Mouse (Mus musculus) myocyte (in vitro differentiated cells): Measurements from ENCODE around the gene Prdm11.

Experiments used
- E2F4 ChIP-seq: IDR thresholded peaks from one replicate; pipeline ENCODE4 v1.6.1; 2011; ENCODE audit warnings: mild to moderate bottlenecking, control low read depth, moderate library complexity; ENCODE audit not compliant: insufficient read depth
- MYOG ChIP-seq, 3 experiments: IDR thresholded peaks; one replicate each; pipeline ENCODE4 v1.6.1; 2011; ENCODE audit warnings: control low read depth in 2 of 3, low read depth in 2 of 3, mild to moderate bottlenecking in 2 of 3; ENCODE audit not compliant: insufficient read length in 2 of 3, control insufficient read depth in 1 of 3, insufficient read depth in 1 of 3
- POLR2A ChIP-seq: IDR thresholded peaks from one replicate; pipeline ENCODE4 v1.6.1; 2011; ENCODE audit warnings: low read depth, mild to moderate bottlenecking, control low read depth, moderate library complexity; ENCODE audit not compliant: insufficient read length

DNA sequence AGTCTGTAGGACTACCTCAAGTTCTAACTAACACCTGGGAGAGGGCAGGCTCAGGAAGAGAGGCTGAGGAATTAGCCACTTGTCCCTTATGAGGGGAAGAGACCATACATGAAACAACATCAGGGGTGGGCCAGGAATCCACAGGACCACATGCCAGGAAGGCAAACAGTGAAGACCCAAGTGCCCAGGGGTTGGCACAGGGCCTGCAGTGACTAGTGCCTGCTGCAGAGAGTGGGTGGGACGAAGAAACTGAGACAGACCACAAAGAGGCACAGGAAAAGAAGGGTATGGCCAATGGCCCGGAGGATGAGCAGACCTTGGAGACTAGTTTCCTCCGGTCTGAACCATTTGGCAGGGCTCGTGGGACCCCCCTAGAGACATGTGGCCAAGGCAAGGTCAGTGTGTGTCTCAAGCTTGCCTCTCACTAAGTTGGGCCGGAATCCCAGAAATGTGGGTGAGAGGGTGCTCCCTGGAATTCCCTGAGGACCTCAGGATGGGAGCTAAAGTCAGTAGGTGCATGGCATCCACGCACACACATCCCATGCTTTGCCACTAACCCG lies 1.6 kb upstream of the Prdm11 start:
- TF ChIP-seq POLR2A = no peak
- TF ChIP-seq MYOG (IDR thresholded peaks at IDR 0.05; ENCODE audit: control insufficient read depth in 1 of 3, insufficient read depth in 1 of 3, insufficient read length in 2 of 3, low read depth in 2 of 3) = no peak
- no peak for TF ChIP-seq E2F4
